ENCODE assay signal across 9 mouse cellular contexts in genomic region chr16:22428853-22429341, GRCm38 (mm10). TPM values are rescaled to one million over a fixed set of nuclear protein-coding genes. Genes with fewer than 3 reads are reported as not detected.
DNase-seq lines count a peak whose midpoint lies in the region; ATAC-seq lines count a peak whose summit lies in the region.
"Had no signal": no experiment of that assay in that cellular context is flagged by ENCODE, and none has a peak within 500 bp of the region (broad histone marks: within the 10 kb centered on the region; RNA-seq: fewer than 3 reads in every experiment).

No protein-coding gene starts in this region.

- no peaks in the 10 kb centered on the region for H3K36me3 ChIP-seq in intestine, embryonic 16.5 days (ENCODE audit: control insufficient read depth, insufficient read depth, low read length)

- peak overlapping the region; percentile 28 for H3K4me3 ChIP-seq in intestine, embryonic 16.5 days (ENCODE audit: low read length)
- H3K4me3 ChIP-seq: megakaryocyte, embryonic 14.5 days had no signal

- 0 out of 2 replicates have a peak overlapping the region, but pooled peaks have one; percentile 28 for H3K27ac ChIP-seq in intestine, embryonic 16.5 days (ENCODE audit: low read length)

- peak; percentile 46 for DNase-seq in adrenal gland, postnatal 25 days
- peak; percentile 91 for DNase-seq in embryo, embryonic 9.5 days (ENCODE audit: extremely low spot score)
- DNase-seq in left cerebral cortex, adult 8-10 months (ENCODE audit: low spot score in 2 of 2): peak; percentile 60 to 89
- peak; percentile 84 for DNase-seq in lung, postnatal 25 days (ENCODE audit: low spot score)
- peak; percentile 61 for DNase-seq in right cerebral cortex, postnatal 25 days

- no peaks in the 10 kb centered on the region for H3K27me3 ChIP-seq in intestine, embryonic 16.5 days (replicated peaks; ENCODE audit: control insufficient read depth, insufficient read depth, low read length)
- H3K27me3 ChIP-seq: megakaryocyte, embryonic 14.5 days had no signal

- ATAC-seq in granulocyte monocyte progenitor cell, adult 5-6 weeks (replicated peaks; ENCODE audit: poor library complexity, severe bottlenecking): peak; percentile 69
- ATAC-seq in intestine, embryonic 16.5 days: peak; percentile 96
- no peak for ATAC-seq in erythroblast, adult 5-6 weeks (replicated peaks; ENCODE audit: low FRiP score, poor library complexity, severe bottlenecking)

- H3K9me3 ChIP-seq in intestine, embryonic 16.5 days (ENCODE audit: control insufficient read depth, low read length): no peaks in the 10 kb centered on the region
- H3K9me3 ChIP-seq: megakaryocyte, embryonic 14.5 days had no signal

- 7% methylated on average over 9 of the region's 9 CpGs for WGBS in intestine, embryonic 16.5 days

- H3K4me1 ChIP-seq in intestine, embryonic 16.5 days (ENCODE audit: control insufficient read depth, insufficient read depth, low read length): peaks cover 16% of the 10 kb centered on the region

- peak overlapping the region; percentile 44 for H3K4me2 ChIP-seq in intestine, embryonic 16.5 days (ENCODE audit: low read depth, low read length)

- peak overlapping the region; percentile 27; the same call in 1 of the 2 replicates for H3K9ac ChIP-seq in intestine, embryonic 16.5 days (ENCODE audit: low read depth, low read length)

RNA-seq across cellular contexts. Expression of gene Etv5, which starts 10.6 kb away (rescaled TPM):
- 25.0 and 29.5 TPM in 2 replicates for total RNA-seq in adrenal gland, postnatal 25 days (2021)
- total RNA-seq in granulocyte monocyte progenitor cell, adult 5-6 weeks (2014; fragmentation: Nextera tagmentation): 2.8 and 5.4 TPM in 2 replicates
- 1.8 and 2.5 TPM in 2 replicates for total RNA-seq in granulocyte monocyte progenitor cell, adult 5-6 weeks (2017)
- 10.3 and 11.1 TPM in 2 replicates for polyA plus RNA-seq in intestine, embryonic 16.5 days (2015; fragmentation: Nextera tagmentation; extraction: Ambion mirVana)
- 10 to 100 TPM; 60.9 to 81.8 (median 65.7) TPM for total RNA-seq in left cerebral cortex, adult 8-10 months (2022)
- 0.42 TPM in 1 of 2 replicates, not detected in the other for total RNA-seq in erythroblast, adult 5-6 weeks (2015; ENCODE audit: low replicate concordance)
- total RNA-seq in erythroblast, adult 5-6 weeks (2017; ENCODE audit: low replicate concordance): 0.77 and 3.1 TPM in 2 replicates
